Mouse (Mus musculus): ENCODE measurements around the gene Irak1. TPM values are rescaled to one million over a fixed set of nuclear protein-coding genes. Genes with fewer than 3 reads are reported as not detected.

The Irak1 gene
- polyA plus RNA-seq (2015; fragmentation: Nextera tagmentation; extraction: Ambion mirVana) = 39.8 and 40.8 TPM in 2 replicates

DNA sequence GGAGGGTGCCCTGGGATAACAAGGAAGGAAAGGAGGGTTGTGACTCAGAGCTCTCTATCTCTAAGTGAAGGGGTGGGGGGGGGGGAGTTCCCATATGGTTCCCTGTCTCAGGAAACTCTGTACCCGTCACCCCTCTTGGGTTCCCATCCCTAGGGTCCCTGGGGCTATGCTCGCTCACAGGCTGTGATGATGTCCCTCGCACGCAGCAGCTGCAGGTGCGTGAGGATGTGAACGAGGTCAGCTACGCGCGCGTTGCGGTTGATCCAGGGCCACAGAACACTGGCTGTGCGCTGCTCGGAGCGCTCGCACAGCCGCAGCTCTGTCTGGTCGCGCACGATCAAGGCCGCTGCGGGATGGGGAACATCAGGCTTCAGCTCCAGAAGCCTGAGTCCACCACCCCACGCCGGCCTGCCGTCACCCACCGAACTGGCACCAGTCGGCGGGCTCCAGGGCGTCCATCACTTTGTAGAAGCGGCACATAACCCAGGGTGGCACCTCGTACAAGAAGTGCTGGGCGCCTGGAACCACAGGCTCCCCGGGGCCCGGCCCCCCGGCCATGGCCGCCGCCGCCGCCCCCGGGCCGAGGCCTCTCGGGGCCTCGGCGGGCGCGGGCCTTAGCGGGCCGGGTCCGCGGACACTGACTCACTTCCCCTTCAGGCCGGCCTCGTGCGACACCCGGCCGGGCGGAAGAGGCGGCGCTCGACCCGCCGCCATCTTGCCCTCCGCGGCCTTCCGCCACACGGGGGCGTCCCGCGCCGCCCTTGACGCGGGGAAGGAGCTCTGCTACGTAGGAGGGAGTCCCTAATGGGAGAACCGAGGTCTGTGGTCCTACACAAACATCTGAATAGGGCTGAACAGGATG is at the start of gene Irak1:
Irak1 (minus strand) TSS at position 731 of the 862 bp plus-strand sequence.
- WGBS = 16% methylated on average over 55 of the region's 72 CpGs
- peak within 1 kb of the TSS; percentile 57 for H3K4me3 ChIP-seq (replicated peaks; ENCODE audit: low read length)
- H3K27me3 ChIP-seq (replicated peaks; ENCODE audit: control insufficient read depth, insufficient read depth, low read length) = no peaks in the 10 kb centered on the region
- no peaks in the 10 kb centered on the region for H3K9me3 ChIP-seq (ENCODE audit: control insufficient read depth, low read length)
- peak within 1 kb of the TSS; percentile 86 for H3K9ac ChIP-seq (replicated peaks; ENCODE audit: low read depth, low read length)
- H3K36me3 ChIP-seq (ENCODE audit: control insufficient read depth, insufficient read depth) = no peaks in the 10 kb centered on the region
- peak; percentile 90 for ATAC-seq
- peak within 1 kb of the TSS; percentile 62 for H3K4me2 ChIP-seq (ENCODE audit: low read length)
- H3K27ac ChIP-seq (ENCODE audit: low read length) = peak within 1 kb of the TSS; percentile 69
- peaks cover 9% of the 10 kb centered on the region for H3K4me1 ChIP-seq (replicated peaks; ENCODE audit: control insufficient read depth, insufficient read depth, low read length)

DNA sequence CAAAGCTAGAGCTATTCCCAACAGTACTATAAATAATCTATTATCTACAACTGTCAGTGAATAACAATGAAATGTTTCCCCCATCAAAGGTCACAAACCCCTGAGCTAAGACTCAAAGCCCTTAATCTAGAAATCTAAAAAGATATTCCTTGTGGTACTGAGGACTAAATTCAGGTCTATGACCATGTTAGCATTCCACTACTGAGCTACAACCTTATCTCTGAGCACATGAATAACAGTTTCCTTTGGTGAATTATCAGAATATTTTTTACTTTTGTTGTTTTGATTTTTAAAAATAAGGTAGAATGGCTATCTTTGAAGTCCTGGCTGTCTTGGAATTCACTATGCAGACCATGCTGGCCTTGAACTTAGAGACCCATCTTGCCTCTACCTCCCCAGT is 47.1 kb upstream of the Irak1 start:
- H3K27me3 ChIP-seq (replicated peaks; ENCODE audit: control insufficient read depth, insufficient read depth, low read length) = no peaks in the 10 kb centered on the region

DNA sequence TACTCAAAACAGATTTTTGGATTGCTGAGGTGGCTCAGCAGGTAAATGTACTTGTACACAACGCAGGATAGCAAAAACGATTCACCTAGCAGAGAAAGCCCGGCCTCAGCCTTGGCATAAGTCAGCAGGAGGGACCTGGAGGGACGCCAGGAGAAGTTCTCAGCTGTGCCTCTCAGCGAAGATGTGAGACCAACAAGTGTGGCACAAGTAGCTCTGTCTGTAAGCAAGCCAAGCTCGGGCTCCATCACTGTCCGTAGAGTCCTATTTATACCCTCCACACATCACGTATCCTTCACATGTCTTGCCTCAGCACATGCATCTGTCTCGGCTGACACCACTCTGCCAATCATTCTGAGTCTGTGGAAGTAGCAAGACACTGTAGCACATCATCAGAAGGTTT is 44.2 kb upstream of the Irak1 start:
- H3K36me3 ChIP-seq (ENCODE audit: control insufficient read depth, insufficient read depth) = no peaks in the 10 kb centered on the region
- no peaks in the 10 kb centered on the region for H3K4me1 ChIP-seq (replicated peaks; ENCODE audit: control insufficient read depth, insufficient read depth, low read length)
- 64% methylated on average over 9 of the region's 9 CpGs for WGBS
- no peak overlapping the region for H3K9ac ChIP-seq (replicated peaks; ENCODE audit: low read depth, low read length)
- ATAC-seq = no peak
- H3K27me3 ChIP-seq (replicated peaks; ENCODE audit: control insufficient read depth, insufficient read depth, low read length) = no peaks in the 10 kb centered on the region
- no peak overlapping the region for H3K27ac ChIP-seq (ENCODE audit: low read length)
- no peak overlapping the region for H3K4me3 ChIP-seq (replicated peaks; ENCODE audit: low read length)
- no peak overlapping the region for H3K4me2 ChIP-seq (ENCODE audit: low read length)
- no peaks in the 10 kb centered on the region for H3K9me3 ChIP-seq (ENCODE audit: control insufficient read depth, low read length)

More for the DNA sequence above, 47.1 kb upstream of the Irak1 start:
- Histone ChIP-seq H3K4me3 (replicated peaks; ENCODE audit: low read length) (no peak overlapping the region), H3K27ac (ENCODE audit: low read length) (no peak overlapping the region), H3K9me3 (ENCODE audit: control insufficient read depth, low read length) (no peaks in the 10 kb centered on the region), H3K36me3 (ENCODE audit: control insufficient read depth, insufficient read depth) (no peaks in the 10 kb centered on the region), H3K4me2 (ENCODE audit: low read length) (no peak overlapping the region), H3K9ac (replicated peaks; ENCODE audit: low read depth, low read length) (no peak overlapping the region), H3K4me1 (replicated peaks; ENCODE audit: control insufficient read depth, insufficient read depth, low read length) (no peaks in the 10 kb centered on the region)
- no peak for ATAC-seq

- H3K4me1 ChIP-seq (replicated peaks; ENCODE audit: control insufficient read depth, insufficient read depth, low read length) = no peaks in the 10 kb centered on the region
- WGBS = 72% methylated on average over 1 of the region's 1 CpGs
- no peak for ATAC-seq
Measured at GRCm38 (mm10) chrX:74045107-74045506, 21.4 kb upstream of the Irak1 start.

DNA sequence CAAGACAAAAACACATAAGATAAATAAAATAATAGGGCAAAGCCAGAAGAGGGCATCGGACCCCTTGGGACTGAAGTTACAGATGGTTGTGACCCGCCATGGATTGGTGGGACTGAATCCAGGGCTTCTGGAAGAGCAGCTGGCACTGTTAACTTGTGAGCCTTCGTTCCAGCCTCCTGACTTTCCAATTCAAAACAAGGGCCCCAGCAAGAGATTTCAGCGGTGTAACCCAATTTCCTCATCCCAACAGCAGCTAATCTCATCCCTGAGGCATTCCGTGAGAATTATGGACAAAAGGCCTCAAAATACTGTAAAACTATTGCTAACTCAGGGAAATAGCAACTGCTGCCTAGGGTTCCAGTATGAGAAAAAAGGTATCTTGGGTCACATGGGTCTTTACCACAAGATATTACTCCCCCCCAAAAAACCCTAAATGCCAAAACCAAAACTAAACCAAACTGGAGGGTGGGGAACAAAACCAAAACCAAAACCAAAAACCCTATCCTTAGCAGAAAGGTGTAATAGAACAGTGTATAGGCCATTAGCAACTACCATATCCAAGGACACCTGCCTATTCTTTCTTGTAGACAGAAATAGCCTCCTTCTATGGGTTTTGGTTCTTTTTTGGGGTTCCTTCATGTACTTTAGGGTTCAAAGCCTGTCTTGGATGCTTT is 14.1 kb upstream of the Irak1 start:
- no peak for ATAC-seq
- Histone ChIP-seq H3K4me1 (replicated peaks; ENCODE audit: control insufficient read depth, insufficient read depth, low read length) (no peaks in the 10 kb centered on the region), H3K27ac (ENCODE audit: low read length) (no peak overlapping the region), H3K9ac (replicated peaks; ENCODE audit: low read depth, low read length) (no peak overlapping the region), H3K27me3 (replicated peaks; ENCODE audit: control insufficient read depth, insufficient read depth, low read length) (no peaks in the 10 kb centered on the region), H3K36me3 (ENCODE audit: control insufficient read depth, insufficient read depth) (peaks cover 5% of the 10 kb centered on the region; the same call in 1 of the 2 replicates), H3K9me3 (ENCODE audit: control insufficient read depth, low read length) (no peaks in the 10 kb centered on the region), H3K4me2 (ENCODE audit: low read length) (no peak overlapping the region), H3K4me3 (replicated peaks; ENCODE audit: low read length) (no peak overlapping the region)
- WGBS = 64% methylated on average over 5 of the region's 5 CpGs

More at GRCm38 (mm10) chrX:74045107-74045506, 21.4 kb upstream of the Irak1 start:
- no peaks in the 10 kb centered on the region for H3K27me3 ChIP-seq (replicated peaks; ENCODE audit: control insufficient read depth, insufficient read depth, low read length)
- no peak overlapping the region for H3K4me3 ChIP-seq (replicated peaks; ENCODE audit: low read length)
- H3K9me3 ChIP-seq (ENCODE audit: control insufficient read depth, low read length) = no peaks in the 10 kb centered on the region
- no peak overlapping the region for H3K4me2 ChIP-seq (ENCODE audit: low read length)
- no peak overlapping the region for H3K27ac ChIP-seq (ENCODE audit: low read length)
- H3K9ac ChIP-seq (replicated peaks; ENCODE audit: low read depth, low read length) = no peak overlapping the region
- no peaks in the 10 kb centered on the region for H3K36me3 ChIP-seq (ENCODE audit: control insufficient read depth, insufficient read depth)

DNA sequence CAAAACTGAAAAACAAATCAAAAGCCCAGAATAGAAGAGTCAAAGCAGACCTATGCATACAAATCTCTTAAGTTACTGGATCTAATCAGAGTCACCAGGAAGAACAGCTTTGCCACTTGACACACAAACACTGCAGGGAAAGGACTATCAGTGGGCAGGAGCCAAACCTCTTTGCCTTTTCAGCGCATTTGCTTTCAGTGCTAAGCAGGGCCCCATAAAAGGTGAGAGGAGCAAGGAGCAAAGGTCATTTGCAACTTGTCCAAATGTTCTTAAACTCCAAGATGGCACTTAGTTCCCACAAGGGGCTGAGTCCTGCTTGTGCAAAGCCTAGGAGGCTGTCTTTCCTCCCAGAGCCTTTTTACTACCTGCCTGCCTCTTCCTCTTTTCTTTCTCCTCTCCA is 6.3 kb upstream of the Irak1 start:
- WGBS = 87% methylated on average over 1 of the region's 1 CpGs
- Histone ChIP-seq H3K27ac (ENCODE audit: low read length) (no peak overlapping the region), H3K4me2 (ENCODE audit: low read length) (no peak overlapping the region), H3K9me3 (ENCODE audit: control insufficient read depth, low read length) (no peaks in the 10 kb centered on the region), H3K36me3 (ENCODE audit: control insufficient read depth, insufficient read depth) (no peaks in the 10 kb centered on the region), H3K4me3 (replicated peaks; ENCODE audit: low read length) (no peak overlapping the region), H3K9ac (replicated peaks; ENCODE audit: low read depth, low read length) (no peak overlapping the region), H3K27me3 (replicated peaks; ENCODE audit: control insufficient read depth, insufficient read depth, low read length) (no peaks in the 10 kb centered on the region), H3K4me1 (replicated peaks; ENCODE audit: control insufficient read depth, insufficient read depth, low read length) (no peaks in the 10 kb centered on the region)
- no peak for ATAC-seq

GRCm38 (mm10) chrX:74022795-74023187 is 927 bp downstream of the Irak1 start:
- Histone ChIP-seq H3K36me3 (ENCODE audit: control insufficient read depth, insufficient read depth) (no peaks in the 10 kb centered on the region), H3K4me3 (replicated peaks; ENCODE audit: low read length) (peak overlapping the region; percentile 57), H3K4me2 (ENCODE audit: low read length) (peak overlapping the region; percentile 62), H3K4me1 (replicated peaks; ENCODE audit: control insufficient read depth, insufficient read depth, low read length) (peaks cover 9% of the 10 kb centered on the region), H3K27me3 (replicated peaks; ENCODE audit: control insufficient read depth, insufficient read depth, low read length) (no peaks in the 10 kb centered on the region), H3K9ac (replicated peaks; ENCODE audit: low read depth, low read length) (peak overlapping the region; percentile 86), H3K27ac (ENCODE audit: low read length) (no peak overlapping the region), H3K9me3 (ENCODE audit: control insufficient read depth, low read length) (no peaks in the 10 kb centered on the region)
- WGBS = 26% methylated on average over 6 of the region's 6 CpGs
- ATAC-seq = no peak; the same call in 1 of the 2 replicates

- whole genome bisulfite sequencing = 89% methylated on average over 1 of the region's 1 CpGs
- no peaks in the 10 kb centered on the region for H3K4me1 ChIP-seq (replicated peaks; ENCODE audit: control insufficient read depth, insufficient read depth, low read length)
Measured at GRCm38 (mm10) chrX:74014597-74014996, 9.1 kb downstream of the Irak1 start.

GRCm38 (mm10) chrX:74008063-74008462 is 15.7 kb downstream of the Irak1 start:
- H3K27me3 ChIP-seq (replicated peaks; ENCODE audit: control insufficient read depth, insufficient read depth, low read length) = no peaks in the 10 kb centered on the region
- WGBS = 24% methylated on average over 8 of the region's 8 CpGs
- no peaks in the 10 kb centered on the region for H3K4me1 ChIP-seq (replicated peaks; ENCODE audit: control insufficient read depth, insufficient read depth, low read length)
- no peaks in the 10 kb centered on the region for H3K36me3 ChIP-seq (ENCODE audit: control insufficient read depth, insufficient read depth)
- H3K4me2 ChIP-seq (ENCODE audit: low read length) = no peak overlapping the region
- no peak overlapping the region for H3K27ac ChIP-seq (ENCODE audit: low read length)
- H3K9me3 ChIP-seq (ENCODE audit: control insufficient read depth, low read length) = no peaks in the 10 kb centered on the region
- ATAC-seq = no peak
- H3K9ac ChIP-seq (replicated peaks; ENCODE audit: low read depth, low read length) = no peak overlapping the region
- no peak overlapping the region for H3K4me3 ChIP-seq (replicated peaks; ENCODE audit: low read length)

More at GRCm38 (mm10) chrX:74014597-74014996, 9.1 kb downstream of the Irak1 start:
- Histone ChIP-seq H3K4me3 (replicated peaks; ENCODE audit: low read length) (no peak overlapping the region), H3K9ac (replicated peaks; ENCODE audit: low read depth, low read length) (no peak overlapping the region), H3K27ac (ENCODE audit: low read length) (no peak overlapping the region), H3K9me3 (ENCODE audit: control insufficient read depth, low read length) (no peaks in the 10 kb centered on the region), H3K4me2 (ENCODE audit: low read length) (no peak overlapping the region), H3K27me3 (replicated peaks; ENCODE audit: control insufficient read depth, insufficient read depth, low read length) (no peaks in the 10 kb centered on the region), H3K36me3 (ENCODE audit: control insufficient read depth, insufficient read depth) (no peaks in the 10 kb centered on the region)
- no peak for ATAC-seq
